Mouse (Mus musculus) regulatory T cell (primary cell): Measurements from ENCODE around the gene Creb5.

Experiments used
- in situ Hi-C: fragments of 300-600 bp; cut with MboI, MseI; formaldehyde crosslinking; loops from one replicate; pipeline ENCODE4 v1.15.1; 2025; ENCODE audit warnings: high pct_unique_total_duplicates

The Creb5 gene

GRCm38 (mm10) chr6:53429891-53430290 lies 142.8 kb downstream of the Creb5 start:
- in situ Hi-C loops = no loop called here

DNA sequence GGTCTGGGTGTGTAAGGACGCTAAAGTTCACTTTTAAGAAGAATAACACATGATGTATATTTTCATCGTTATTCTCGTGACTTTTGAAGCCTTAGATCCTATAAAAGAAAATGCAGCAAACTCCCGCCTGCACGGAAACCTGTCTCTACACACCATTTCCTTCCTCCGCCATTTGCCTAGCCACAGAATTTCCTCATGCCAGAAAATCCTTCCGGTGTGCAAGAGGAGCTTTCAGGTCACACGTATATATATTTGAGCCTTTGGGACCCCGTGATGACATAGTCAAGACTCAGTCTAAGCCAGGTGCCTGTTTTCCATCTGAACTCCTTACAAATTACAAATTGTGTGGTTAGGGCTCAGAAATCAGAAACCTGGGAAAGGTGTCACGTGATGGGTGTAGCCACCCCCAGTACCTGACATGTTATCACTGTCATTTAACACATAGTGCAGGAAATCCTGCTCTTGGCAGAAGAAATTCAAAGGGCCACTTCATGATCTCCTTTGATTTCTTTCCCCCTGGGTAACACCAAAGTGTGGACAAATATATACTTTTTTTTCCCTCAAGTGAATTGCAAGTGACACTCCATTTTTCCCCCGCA lies 158.9 kb downstream of the Creb5 start:
- in situ Hi-C loops = no loop called here

DNA sequence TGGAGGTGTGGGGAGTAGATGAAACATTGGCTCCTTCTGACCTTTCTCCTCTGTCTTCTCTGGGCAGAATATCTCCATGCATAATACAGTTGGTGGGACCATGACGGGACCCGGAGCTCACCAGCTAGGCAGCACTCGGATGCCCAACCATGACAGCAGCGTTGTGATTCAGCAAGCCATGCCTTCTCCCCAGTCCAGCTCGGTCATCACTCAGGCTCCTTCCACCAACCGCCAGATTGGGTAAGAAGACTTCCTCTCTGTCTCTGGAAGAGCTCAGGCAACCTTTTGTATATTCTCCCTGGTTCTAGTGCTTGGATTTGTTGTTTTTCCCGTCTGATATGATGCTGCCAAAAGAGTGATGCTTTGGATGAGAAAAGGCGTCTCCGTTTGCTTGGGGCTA lies 160.4 kb downstream of the Creb5 start:
- in situ Hi-C loops = no loop called here

- in situ Hi-C loops = no loop called here
Observed at GRCm38 (mm10) chr6:53448317-53448870, 161.3 kb downstream of the Creb5 start.

- in situ Hi-C loops = no loop called here
Observed at GRCm38 (mm10) chr6:53449437-53450173, 162.5 kb downstream of the Creb5 start.

DNA sequence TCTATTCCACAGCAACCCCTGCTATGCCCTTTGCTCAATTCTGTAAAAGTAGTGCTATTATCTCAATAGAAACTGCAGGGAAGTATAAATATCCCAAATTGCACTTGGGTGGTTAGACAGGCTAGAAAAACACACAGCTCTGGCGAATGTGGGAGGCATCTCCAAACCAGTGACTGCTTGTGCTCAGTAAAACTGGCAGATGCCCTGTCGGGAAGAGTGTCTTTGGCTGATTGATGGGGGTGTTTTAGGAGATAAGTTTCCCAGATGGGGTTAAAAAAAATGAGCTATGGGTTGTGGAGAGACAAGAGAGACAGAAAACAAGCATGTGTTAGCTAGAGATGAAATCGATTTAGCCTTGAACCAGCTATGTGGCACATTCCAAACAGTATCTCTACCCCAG lies 163.4 kb downstream of the Creb5 start:
- in situ Hi-C loops = no loop called here

DNA sequence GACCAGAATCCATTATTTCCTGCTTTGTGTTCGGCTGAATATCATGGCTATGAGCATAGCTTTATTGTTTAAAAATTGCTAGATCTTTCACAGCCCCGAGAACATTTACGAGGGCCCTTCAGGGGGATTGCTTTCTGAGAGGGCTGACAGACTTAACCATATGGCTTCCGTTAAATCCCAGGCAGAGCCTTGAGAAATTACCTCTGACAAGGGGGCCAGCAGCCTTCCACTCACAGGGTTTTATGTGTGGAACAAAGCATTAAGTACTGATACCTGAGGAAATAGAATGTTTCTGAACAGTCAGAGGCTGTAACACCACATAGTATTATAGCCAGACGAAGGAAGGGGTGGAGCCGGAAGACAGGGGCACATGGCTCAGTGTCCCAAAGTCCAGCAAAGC lies 165.2 kb downstream of the Creb5 start:
- in situ Hi-C loops = no loop called here

- in situ Hi-C loops = no loop called here
Observed at GRCm38 (mm10) chr6:53455442-53455841, 168.4 kb downstream of the Creb5 start.

DNA sequence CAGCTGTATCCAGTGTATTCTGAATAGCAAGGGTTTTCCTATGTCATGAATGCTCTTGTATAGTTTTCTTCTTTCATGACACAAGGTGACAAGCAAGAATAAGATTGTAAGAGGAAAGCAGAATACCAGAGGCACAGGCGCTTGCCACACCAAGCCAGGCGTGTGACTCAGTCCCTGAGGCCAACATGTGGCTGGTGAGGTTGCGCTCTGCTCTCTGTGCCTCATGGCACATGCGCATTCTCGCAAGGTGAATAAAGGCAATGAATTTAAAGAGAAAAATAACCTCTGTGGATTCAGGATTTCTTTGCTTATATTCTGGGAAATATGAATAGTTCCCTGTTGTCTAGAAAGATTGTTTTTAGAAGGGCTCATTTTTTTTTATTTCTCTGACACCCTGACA lies 169.0 kb downstream of the Creb5 start:
- in situ Hi-C loops = no loop called here

DNA sequence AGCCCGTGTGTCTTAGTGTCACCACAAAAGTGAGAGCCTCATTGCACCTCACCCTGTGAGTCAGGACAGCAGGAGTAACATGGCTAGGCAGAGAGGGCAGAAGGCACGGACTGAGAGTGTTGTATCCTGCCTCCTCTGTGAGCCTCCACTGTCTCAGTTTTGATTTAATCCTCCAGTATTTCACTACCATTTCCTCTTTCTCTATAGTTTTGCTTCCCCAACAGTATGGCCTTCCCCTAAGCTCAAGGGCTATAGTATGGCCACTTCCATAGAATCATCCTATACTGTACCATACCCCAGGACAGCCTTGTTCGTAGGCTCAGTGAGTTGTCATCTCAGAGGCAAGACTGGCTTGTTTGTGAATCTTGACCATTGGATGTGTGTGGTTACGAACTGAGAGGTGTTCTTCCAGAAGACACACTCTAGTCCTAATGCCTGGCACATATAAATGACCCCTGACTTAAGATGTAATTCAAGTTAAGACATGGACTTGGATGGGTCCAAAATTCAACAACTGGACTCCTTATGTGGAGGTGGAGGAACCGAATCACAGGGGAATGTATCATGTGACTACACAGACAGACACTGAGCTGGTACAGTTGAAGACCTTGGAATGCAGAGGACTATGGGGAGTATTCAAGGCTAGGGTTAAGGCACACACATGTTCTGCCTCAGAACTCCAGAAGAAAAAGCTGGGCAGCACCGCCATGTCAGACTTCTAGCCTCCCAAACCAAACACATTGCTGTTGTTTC lies 173.1 kb downstream of the Creb5 start:
- in situ Hi-C loops = no loop called here

GRCm38 (mm10) chr6:53461056-53461455 lies 174.0 kb downstream of the Creb5 start:
- in situ Hi-C loops = no loop called here

GRCm38 (mm10) chr6:53461775-53462770 lies 175.0 kb downstream of the Creb5 start:
- in situ Hi-C loops = no loop called here

GRCm38 (mm10) chr6:53462802-53463201 lies 175.7 kb downstream of the Creb5 start:
- in situ Hi-C loops = no loop called here

GRCm38 (mm10) chr6:53463261-53463813 lies 176.3 kb downstream of the Creb5 start:
- in situ Hi-C loops = no loop called here

DNA sequence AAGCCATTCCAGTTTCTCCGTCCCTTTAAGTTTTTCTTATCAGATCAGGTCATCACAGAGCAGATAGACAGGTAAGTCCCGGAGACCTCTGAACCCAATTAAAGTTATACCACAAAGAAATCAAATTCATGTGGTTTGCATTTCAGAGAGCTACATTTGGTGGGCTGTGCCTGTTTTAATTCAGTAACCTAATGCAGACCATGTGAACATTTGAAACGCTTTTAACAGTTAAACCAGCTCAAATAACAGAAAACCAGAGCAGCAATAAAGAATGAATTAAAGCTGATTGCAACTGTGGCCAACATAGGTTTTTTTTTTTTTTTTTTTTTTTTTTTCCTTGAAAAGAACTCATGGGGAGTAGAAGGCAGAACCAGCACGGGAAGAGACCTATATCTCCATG lies 182.1 kb downstream of the Creb5 start:
- in situ Hi-C loops = no loop called here

- in situ Hi-C loops = no loop called here
Observed at GRCm38 (mm10) chr6:53469703-53470102, 182.6 kb downstream of the Creb5 start.

GRCm38 (mm10) chr6:53470559-53470958 lies 183.5 kb downstream of the Creb5 start:
- in situ Hi-C loops = no loop called here

DNA sequence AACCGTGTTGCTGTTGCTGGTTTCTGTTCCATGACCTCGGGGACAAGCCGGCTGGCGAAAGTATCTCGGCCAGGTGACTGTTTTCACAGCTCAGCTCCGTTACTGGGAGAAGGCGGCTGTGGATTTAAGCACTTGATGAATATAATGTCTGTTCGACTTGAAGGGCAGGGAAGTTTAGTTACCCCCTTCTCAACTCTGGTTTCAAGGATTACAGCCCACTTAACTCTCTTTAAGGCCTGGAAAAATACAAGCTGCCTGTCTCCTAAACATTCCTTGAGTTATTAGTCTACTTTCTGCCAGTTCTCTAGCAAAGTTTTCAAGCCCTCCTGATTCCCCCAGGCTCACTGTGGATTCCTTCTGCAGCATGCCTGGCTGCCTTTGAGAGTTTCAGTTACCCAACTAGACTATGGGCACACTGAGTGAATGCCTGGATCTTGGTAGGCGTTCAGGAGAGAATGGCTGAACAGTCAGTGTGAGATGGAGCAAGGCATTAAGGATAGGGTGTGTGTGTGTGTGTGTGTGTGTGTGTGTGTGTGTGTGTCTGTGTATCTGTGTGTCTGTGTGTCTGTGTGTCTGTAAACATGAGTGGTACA lies 184.0 kb downstream of the Creb5 start:
- in situ Hi-C loops = no loop called here

DNA sequence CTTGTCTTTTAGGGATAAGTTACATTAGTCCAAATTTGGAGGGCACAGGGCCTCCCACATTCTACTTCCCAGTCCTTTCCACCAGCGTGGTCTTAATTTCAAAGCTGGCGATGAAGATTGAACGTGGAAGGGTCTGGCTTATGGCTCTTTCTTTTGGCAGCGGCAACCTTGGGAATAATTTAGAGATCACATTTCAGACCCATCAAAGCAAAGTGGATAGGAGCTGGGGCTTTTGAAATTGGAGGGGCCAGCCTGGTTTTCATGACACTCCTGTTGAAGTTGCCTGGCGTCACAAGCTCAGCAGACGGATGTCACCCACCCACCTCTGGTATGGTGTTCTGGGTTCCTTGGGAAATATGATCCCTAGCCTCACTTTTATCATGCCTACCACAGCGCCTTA lies 185.7 kb downstream of the Creb5 start:
- in situ Hi-C loops = no loop called here

- in situ Hi-C loops = no loop called here
Observed at GRCm38 (mm10) chr6:53477501-53477900, 190.4 kb downstream of the Creb5 start.

GRCm38 (mm10) chr6:53490917-53491316 lies 203.8 kb downstream of the Creb5 start:
- in situ Hi-C loops = no loop called here
